Mouse (Mus musculus): Measurements from ENCODE around the gene Gramd1c. TPM values are rescaled to one million over a fixed set of nuclear protein-coding genes. Genes with fewer than 3 reads are reported as not detected.

Gene Gramd1c
- polyA plus RNA-seq, 1 experiment from 2014 or later, result 0.23 TPM

DNA sequence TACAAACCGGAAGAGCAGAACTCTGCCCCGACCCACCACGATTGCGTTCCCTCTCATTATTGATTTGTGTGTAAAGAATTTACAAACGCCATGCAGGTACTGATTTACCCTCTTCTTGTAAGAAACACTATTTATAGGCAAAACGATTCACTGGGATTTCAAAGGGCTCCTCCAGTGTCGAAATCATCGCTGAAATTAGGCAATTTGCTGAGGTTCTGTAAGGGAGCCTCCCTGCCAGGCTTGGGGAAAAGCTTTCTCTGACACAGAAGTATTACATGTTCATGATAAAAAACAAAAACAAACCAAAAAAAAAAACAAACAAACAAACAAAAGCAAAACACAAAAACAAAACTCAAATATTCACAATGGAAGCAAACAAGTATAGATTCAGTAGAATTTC, 64.0 kb downstream of the Gramd1c start:
- Histone ChIP-seq H3K4me3 (ENCODE audit: inconsistent target) (no peak overlapping the region), H3K36me3 (ENCODE audit: inconsistent target) (no peaks in the 10 kb centered on the region), H3K27ac (no peak overlapping the region), H3K79me2 (ENCODE audit: inconsistent target) (no peaks in the 10 kb centered on the region)
- 70% methylated on average over 8 of the region's 8 CpGs for WGBS (ENCODE audit: missing documents)

DNA sequence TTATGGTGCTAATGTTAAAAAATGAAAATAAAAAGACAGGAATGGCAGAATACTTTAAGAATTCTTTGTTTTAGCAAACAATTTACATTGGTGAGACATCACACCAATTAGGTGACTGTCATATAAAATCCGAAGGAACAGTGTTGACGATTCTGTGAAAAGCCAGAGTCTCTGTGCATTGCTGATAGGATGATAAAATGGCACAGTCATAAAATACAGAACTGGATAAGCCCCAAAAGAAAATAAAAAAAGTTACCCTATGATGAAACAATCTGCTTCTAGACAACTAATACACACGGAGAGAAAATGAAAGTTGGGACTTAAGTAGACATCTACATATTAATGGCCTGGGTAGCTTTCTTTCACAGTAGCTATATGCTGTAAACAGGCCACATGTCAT, 68.5 kb downstream of the Gramd1c start:
- 86% methylated on average over 3 of the region's 3 CpGs for WGBS (ENCODE audit: missing documents)
- H3K4me3 ChIP-seq (ENCODE audit: inconsistent target), result no peak overlapping the region
- no peaks in the 10 kb centered on the region for H3K36me3 ChIP-seq (ENCODE audit: inconsistent target)
- no peak overlapping the region for H3K27ac ChIP-seq
- no peaks in the 10 kb centered on the region for H3K79me2 ChIP-seq (ENCODE audit: inconsistent target)

DNA sequence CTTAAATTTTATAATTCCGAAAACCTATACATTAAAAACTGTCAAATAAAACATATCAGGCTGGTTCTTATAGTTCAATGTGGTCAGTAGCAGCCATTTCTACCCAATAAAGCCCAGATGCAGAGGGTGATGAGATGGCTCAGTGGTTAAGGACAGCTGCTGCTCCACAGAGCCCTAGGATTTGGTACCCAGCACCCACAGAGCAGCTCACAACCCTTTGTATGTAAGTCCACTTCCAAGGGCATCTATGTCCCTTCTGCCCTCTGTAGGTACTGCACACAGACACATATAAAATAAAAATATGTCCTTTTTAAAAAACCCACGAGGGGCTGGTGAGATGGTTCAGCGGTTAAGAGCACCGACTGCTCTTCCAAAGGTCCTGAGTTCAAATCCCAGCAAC, 76.8 kb downstream of the Gramd1c start:
- Histone ChIP-seq H3K36me3 (ENCODE audit: inconsistent target) (no peaks in the 10 kb centered on the region), H3K27ac (no peak overlapping the region), H3K79me2 (ENCODE audit: inconsistent target) (no peaks in the 10 kb centered on the region), H3K4me3 (ENCODE audit: inconsistent target) (no peak overlapping the region)
- WGBS (ENCODE audit: missing documents), result 97% methylated on average over 4 of the region's 4 CpGs

DNA sequence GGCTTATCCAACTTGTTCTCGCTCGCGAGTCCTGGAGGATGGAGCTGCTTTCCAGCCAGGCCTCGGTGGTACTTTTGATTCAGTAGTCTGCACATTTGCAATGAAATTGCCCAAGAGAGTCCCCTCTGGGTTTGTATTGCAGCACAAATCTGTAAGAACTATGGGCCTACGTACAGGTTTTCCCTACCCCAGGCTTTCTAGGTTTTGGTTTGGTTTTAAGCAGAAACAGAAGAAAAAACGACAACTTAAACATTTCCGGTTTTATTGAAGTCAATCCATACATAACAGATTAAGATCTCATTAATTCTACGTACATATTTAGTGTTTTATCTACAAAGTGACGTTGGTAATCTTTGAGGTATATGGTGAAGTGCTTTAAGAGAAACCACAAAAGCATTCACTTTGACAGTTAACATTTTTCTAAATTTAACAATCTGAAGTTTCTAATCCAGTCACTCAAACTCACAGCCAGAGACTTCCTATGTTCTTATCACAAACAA, 83.0 kb downstream of the Gramd1c start:
- no peak overlapping the region for H3K27ac ChIP-seq
- no peaks in the 10 kb centered on the region for H3K36me3 ChIP-seq (ENCODE audit: inconsistent target)
- 21% methylated on average over 9 of the region's 9 CpGs for WGBS (ENCODE audit: missing documents)
- no peak overlapping the region; the same call in 1 of the 2 replicates for H3K4me3 ChIP-seq (ENCODE audit: inconsistent target)
- no peaks in the 10 kb centered on the region for H3K79me2 ChIP-seq (ENCODE audit: inconsistent target)

DNA sequence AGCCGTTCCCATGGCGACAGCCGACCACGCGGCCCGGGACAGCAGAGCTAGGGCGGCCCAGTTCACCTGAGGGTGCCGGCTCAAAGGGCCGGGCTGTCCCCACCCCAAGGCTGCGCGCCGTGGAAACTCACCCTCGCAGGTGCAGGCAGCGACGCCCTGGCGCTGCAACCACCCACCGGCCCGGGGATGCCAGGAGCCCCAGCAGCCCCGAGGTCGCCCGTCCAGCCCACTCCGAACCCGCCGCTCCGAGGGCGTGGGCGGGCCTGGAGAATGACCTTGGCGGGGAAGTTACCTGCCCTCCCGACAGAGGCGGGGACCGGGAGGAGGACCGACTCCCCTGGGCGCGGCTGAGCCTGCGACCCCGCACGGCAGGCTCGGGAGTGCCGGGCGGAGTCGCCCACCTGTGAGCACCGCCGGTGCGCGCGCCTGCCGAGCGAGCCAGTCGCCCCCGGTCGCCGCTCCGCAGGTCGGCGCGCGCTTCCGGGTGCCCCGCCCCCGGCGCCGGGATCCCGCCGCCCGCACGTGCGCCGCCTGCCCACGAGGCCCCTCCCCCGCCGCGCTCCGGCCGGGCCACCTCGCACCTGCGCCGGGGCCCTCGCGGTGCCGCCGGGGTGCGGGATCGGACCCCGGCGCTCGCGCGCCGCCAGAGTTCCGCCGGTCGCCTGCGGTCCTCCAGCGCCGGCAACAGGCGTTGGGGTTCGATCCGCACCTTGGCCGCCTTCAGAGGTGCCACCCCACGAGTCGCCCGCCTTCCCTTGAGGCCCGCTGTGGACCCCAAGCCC, 83.6 kb downstream of the Gramd1c start, which contains the start of gene Zdhhc23:
Gene Zdhhc23 (minus strand): TSS at position 464 of the 782 bp plus-strand sequence.
- H3K4me3 ChIP-seq (ENCODE audit: inconsistent target), result no peak within 1 kb of the TSS; the same call in 1 of the 2 replicates
- H3K36me3 ChIP-seq (ENCODE audit: inconsistent target), result no peaks in the 10 kb centered on the region
- no peak within 1 kb of the TSS for H3K27ac ChIP-seq
- H3K79me2 ChIP-seq (ENCODE audit: inconsistent target), result no peaks in the 10 kb centered on the region
- 2% methylated on average over 100 of the region's 103 CpGs for WGBS (ENCODE audit: missing documents)

DNA sequence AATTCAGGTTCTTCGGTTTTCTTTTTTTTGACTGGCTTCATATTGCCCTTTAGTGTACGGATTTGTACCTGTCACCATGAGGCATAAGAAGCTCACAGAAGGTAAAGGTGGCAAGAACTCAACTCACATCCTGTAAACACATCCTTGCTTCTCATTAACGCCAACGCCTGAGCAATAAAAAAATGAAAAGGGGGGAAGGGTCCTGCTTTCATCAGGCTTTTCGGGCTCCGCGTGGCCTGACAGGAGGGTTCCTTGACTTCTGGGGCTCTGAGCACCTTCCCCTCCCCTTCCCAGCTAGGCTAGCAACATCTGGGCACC, 84.2 kb downstream of the Gramd1c start:
- 38% methylated on average over 7 of the region's 7 CpGs for WGBS (ENCODE audit: missing documents)
- no peak overlapping the region for H3K27ac ChIP-seq
- no peaks in the 10 kb centered on the region for H3K36me3 ChIP-seq (ENCODE audit: inconsistent target)
- H3K4me3 ChIP-seq (ENCODE audit: inconsistent target), result no peak overlapping the region
- H3K79me2 ChIP-seq (ENCODE audit: inconsistent target), result no peaks in the 10 kb centered on the region

DNA sequence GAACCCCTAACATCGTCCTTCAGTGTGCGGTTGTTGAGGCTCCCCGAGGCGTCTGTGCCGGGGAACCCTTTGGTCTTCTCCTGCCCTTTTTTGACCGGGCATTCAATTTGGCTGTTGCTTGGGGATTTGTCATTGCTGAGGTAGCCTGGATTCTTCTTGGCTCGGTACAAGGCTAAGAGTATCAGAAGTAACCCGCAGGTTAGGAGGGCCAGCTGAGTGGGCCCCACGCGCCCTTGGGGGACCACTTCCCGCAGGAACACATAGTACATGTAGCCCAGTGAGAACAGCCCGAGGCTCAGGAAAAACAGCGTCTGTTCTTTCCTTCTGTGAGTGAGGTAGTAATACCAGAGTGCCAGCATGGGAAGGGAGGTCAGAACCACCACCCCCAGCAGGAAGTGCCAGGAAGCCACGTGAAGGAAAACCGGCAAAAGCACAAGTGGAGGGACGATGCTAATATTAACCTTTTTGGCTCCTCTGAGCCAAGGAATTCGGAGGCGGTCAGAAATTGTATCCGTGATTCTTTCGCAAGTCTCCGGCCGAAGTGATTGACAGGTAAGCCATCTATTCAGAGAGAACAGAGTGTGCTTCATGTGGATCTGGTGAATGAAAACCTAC, 89.4 kb downstream of the Gramd1c start:
- WGBS (ENCODE audit: missing documents), result 91% methylated on average over 19 of the region's 22 CpGs
- no peak overlapping the region for H3K27ac ChIP-seq
- H3K4me3 ChIP-seq (ENCODE audit: inconsistent target), result no peak overlapping the region
- no peaks in the 10 kb centered on the region for H3K79me2 ChIP-seq (ENCODE audit: inconsistent target)
- H3K36me3 ChIP-seq (ENCODE audit: inconsistent target), result no peaks in the 10 kb centered on the region

DNA sequence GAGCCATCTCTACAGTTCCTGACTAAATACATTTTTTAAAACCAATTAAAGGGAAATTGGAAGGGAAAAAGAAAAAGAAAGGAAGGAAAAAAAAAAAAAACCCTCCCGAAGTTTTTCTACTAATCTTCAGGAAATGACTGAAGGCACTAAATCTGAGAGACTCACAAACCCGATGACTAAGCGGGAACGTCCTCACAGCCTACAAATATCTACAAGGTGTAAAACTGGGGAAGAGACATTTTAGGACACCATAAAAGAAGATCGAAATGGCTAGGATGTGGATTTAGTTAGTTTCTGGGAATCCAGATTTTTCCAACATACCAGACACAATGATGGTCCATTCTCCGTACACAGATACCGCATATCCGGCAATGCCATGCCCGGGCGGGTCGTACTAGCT, 90.0 kb downstream of the Gramd1c start:
- Histone ChIP-seq H3K36me3 (ENCODE audit: inconsistent target) (no peaks in the 10 kb centered on the region), H3K4me3 (ENCODE audit: inconsistent target) (no peak overlapping the region), H3K27ac (no peak overlapping the region), H3K79me2 (ENCODE audit: inconsistent target) (no peaks in the 10 kb centered on the region)
- 88% methylated on average over 10 of the region's 11 CpGs for WGBS (ENCODE audit: missing documents)

DNA sequence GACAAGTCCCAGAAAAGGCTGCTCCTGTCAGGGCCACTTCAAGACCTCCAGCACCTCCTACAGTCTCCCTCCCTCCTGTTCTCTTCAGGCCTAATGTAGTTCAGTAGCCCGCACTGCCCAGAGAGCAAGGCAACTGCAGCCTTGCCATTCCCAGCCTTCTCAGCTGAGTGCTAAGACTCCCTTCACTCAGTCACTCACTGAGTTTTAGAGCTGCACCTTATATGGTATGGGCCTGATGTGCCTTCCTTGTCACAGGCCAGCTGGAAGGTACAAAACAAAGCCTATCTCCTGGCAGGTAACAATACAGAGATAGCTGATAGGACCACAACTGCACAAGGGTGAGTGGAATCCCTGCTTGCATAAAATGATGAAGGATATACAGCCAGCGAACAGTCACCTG, 90.8 kb downstream of the Gramd1c start:
- Histone ChIP-seq H3K4me3 (ENCODE audit: inconsistent target) (no peak overlapping the region), H3K27ac (no peak overlapping the region), H3K79me2 (ENCODE audit: inconsistent target) (no peaks in the 10 kb centered on the region), H3K36me3 (ENCODE audit: inconsistent target) (no peaks in the 10 kb centered on the region)
- 94% methylated on average over 2 of the region's 2 CpGs for WGBS (ENCODE audit: missing documents)

DNA sequence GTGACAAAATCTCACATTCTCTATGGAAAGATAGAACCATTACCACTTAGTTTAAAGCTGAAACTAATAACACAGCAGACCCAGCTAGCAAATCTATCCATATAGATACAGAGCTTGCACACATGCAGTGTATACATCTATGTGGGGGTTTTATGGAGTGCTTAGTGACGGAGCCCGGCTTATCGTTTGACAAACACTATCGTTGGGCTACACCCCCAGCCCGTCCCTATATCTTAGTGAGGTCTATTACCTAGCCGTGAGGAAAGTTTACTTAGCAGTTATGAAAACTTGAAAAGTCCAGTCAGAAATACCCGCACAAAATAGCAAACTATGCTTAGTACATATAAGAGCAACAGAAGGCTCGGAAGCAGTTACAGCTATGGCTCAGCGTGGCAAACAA, 91.4 kb downstream of the Gramd1c start:
- H3K79me2 ChIP-seq (ENCODE audit: inconsistent target), result no peaks in the 10 kb centered on the region
- 99% methylated on average over 9 of the region's 9 CpGs for WGBS (ENCODE audit: missing documents)
- H3K36me3 ChIP-seq (ENCODE audit: inconsistent target), result no peaks in the 10 kb centered on the region
- H3K27ac ChIP-seq, result no peak overlapping the region
- H3K4me3 ChIP-seq (ENCODE audit: inconsistent target), result no peak overlapping the region

DNA sequence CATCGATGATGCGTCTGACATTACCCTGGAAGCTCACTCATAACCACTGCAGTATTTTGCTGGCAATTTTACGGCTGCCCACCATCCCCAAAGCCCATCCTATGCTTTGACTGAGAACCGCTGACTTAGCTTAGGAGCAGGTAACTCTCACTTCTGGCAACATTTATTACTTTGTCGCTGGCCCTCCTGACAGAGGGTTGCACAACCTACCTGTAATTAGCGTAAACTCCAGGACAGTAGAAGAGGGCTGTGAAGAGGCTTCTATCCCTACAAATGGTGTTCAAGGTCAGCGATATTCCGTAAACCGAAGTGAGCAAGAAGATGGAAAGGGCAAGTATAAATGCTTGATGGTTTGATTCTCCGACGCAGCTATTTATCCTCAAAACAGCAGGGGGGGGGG, 92.0 kb downstream of the Gramd1c start:
- H3K4me3 ChIP-seq (ENCODE audit: inconsistent target), result no peak overlapping the region
- no peak overlapping the region for H3K27ac ChIP-seq
- WGBS (ENCODE audit: missing documents), result 93% methylated on average over 11 of the region's 11 CpGs
- H3K36me3 ChIP-seq (ENCODE audit: inconsistent target), result no peaks in the 10 kb centered on the region
- no peaks in the 10 kb centered on the region for H3K79me2 ChIP-seq (ENCODE audit: inconsistent target)

DNA sequence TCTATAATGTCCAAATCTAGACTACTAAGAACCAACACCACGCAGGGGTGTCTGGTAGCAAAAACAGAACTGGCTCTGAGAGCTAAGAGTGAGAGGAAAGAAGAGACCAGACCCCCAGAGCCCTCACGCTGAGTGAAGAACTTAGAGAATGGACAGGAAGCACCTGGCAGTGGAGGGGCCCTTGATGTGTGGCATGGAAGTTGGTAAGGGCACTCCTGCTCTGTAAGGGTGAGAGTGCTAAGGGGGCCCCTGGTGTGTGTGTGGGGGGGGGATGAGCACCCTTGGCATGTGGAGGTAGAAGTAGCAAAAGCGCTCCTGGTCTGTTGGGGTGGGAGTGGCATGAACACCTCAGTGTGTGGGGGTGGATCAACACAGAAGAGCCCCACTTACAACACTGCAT, 92.7 kb downstream of the Gramd1c start:
- Histone ChIP-seq H3K36me3 (ENCODE audit: inconsistent target) (no peaks in the 10 kb centered on the region), H3K4me3 (ENCODE audit: inconsistent target) (no peak overlapping the region)
- whole genome bisulfite sequencing (ENCODE audit: missing documents), result 36% methylated on average over 3 of the region's 3 CpGs

DNA sequence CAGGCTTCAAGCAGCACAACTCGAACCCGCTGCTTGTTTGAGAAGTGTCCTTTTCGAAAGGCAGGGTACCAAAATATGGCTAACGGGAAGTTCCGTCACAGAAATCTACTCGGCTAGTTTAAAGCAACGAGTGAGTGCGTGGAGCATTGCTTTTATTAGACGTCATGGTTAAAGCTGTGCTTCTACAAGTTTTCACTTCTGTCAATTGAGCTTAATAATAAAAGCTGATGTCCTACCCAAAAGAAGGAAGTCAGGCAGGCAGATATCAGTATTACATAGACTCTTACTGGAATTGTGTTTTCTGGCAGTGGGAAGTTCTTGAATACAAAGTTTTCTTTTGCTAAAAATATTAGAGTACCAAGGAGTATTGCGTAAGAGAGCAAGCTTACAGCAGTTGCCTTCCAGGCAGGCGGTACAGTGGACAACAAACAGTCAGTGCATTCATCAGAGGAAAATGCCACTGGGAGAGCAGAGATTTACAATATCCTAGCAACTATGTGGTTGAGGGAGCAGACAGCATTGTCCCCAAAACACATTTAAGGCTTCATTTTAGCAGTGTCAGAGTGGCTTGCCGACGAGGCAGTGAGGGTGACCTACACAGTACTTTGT, 97.3 kb downstream of the Gramd1c start:
- 59% methylated on average over 12 of the region's 13 CpGs for WGBS (ENCODE audit: missing documents)
- Histone ChIP-seq H3K79me2 (ENCODE audit: inconsistent target) (no peaks in the 10 kb centered on the region), H3K4me3 (ENCODE audit: inconsistent target) (no peak overlapping the region), H3K36me3 (ENCODE audit: inconsistent target) (no peaks in the 10 kb centered on the region), H3K27ac (peak overlapping the region; percentile 21; the same call in 1 of the 2 replicates)

More for the DNA sequence above, 92.7 kb downstream of the Gramd1c start:
- no peak overlapping the region for H3K27ac ChIP-seq
- H3K79me2 ChIP-seq (ENCODE audit: inconsistent target), result no peaks in the 10 kb centered on the region

DNA sequence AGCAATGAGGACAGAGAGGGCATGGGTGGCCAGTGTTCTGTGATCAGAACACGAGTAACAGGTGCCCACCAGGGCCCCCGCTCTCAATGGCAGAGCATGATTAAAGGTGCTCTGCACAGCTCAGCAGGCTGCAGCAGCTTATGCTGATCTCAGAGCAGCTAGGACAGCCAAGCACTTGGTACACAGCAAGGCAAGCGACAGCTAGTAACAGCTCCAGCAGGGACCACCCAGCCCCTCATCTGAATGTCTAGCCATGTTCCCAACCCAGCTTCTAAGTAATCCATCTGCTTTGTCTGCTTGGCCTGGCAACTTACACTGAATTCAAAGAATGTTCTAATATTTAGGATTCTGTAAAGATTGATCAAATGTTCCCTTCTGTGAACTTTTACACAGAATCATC, 99.4 kb downstream of the Gramd1c start:
- Histone ChIP-seq H3K36me3 (ENCODE audit: inconsistent target) (no peaks in the 10 kb centered on the region), H3K4me3 (ENCODE audit: inconsistent target) (no peak overlapping the region), H3K79me2 (ENCODE audit: inconsistent target) (no peaks in the 10 kb centered on the region), H3K27ac (no peak overlapping the region)
- 83% methylated on average over 3 of the region's 3 CpGs for WGBS (ENCODE audit: missing documents)

DNA sequence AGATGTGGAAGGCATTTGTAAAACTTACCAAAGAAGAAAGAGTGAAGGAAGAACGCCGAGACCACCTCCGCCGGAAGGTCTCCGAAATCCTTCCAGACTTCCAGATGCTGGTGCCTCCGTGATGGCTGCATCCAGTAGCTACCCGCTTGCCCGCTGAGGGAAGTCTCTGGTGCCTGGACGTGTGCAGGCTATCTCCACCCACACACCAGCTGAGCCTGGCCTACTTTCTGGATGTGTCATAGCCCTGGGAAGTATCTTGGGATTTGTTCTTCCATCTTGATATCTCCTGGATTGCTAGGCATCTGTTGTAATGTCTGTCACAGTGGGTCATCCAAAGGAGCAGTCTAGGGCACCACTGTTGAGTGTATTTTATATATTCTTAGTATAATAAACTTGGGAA, 99.9 kb downstream of the Gramd1c start:
- Histone ChIP-seq H3K27ac (no peak overlapping the region), H3K79me2 (ENCODE audit: inconsistent target) (no peaks in the 10 kb centered on the region), H3K4me3 (ENCODE audit: inconsistent target) (no peak overlapping the region), H3K36me3 (ENCODE audit: inconsistent target) (no peaks in the 10 kb centered on the region; the same call in 1 of the 2 replicates)
- WGBS (ENCODE audit: missing documents), result 88% methylated on average over 9 of the region's 9 CpGs

Measured in macrophage (primary cell).